Mouse (Mus musculus) lung, adult 2 months (tissue): Measurements from ENCODE around the gene Tpst1.

Experiments used
- CTCF ChIP-seq: fragments of 200-500 bp; IDR thresholded peaks from 2 replicates; pipeline ENCODE4 v1.5.1; 2011; ENCODE audit warnings: mild to moderate bottlenecking, low read length, control low read depth; ENCODE audit not compliant: insufficient read depth
- POLR2A ChIP-seq: fragments of 200-500 bp; IDR thresholded peaks from 2 replicates; pipeline ENCODE4 v1.6.1; 2011; ENCODE audit warnings: low read depth, mild to moderate bottlenecking, control low read depth, low read length, borderline replicate concordance; ENCODE audit errors: extremely low read depth

DNA sequence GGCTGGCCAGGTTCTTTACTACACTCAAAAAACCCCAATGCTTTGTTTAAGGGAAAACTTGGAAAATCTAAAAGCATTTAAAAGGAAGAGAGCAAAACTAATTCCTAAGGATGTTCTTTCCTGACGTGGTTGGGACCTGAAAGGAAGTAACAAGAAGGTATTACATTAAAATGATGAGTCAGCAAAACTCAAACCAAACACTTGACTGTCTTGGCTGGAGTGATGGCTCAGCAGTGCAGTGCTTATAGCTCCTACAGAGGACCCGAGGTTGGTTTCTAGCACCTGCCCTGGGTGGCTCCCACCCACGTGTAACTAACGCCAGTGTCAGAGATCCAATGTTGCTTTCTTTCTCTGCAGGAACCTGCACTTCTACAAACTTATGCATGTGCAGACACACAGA is 31.9 kb upstream of the Tpst1 start:
- TF ChIP-seq POLR2A (no peak), CTCF (no peak)
